Mouse (Mus musculus): Measurements from ENCODE around the gene Mrpl11.

DNA sequence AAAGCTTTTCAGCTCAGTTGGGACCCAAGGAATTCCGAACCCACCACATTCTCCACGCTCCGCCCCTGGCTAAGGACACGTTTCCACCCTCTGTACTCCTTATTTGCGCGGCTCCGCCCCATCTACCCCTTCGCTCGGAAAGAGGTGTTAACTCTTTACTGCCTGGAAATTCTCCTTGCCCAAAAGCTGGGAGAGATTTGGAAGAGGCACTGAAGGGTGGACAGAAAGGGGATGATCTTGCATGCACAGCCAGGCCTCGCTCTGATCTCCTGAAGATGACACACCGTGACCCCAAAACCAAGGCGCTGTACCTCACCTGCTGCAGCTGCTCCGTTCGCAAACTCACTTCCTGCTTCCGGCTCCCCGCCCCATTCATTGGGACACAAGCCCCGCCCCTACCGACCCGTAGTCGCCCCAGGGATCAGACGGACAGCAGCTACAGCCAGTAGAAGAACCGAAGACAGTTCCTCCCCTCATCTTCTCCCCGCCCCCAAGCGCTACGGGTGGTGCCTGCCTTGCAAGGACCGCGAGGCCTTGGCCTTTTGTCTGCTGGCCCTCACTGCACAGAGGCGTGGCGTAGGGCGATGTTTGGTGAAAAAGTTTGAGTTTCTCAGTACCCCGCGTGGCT lies 33.9 kb upstream of the Mrpl11 start, which contains the start of gene Dpp3:
- TF ChIP-seq POLR2A (IDR thresholded peaks at IDR 0.05; ENCODE audit: borderline replicate concordance, insufficient read depth, low read length): peak; percentile 78
- TF ChIP-seq CTCF (IDR thresholded peaks at IDR 0.05; ENCODE audit: borderline replicate concordance, insufficient read depth, low read depth, low read length): no peak

All from cerebellum, adult 2 months (tissue).